Mouse (Mus musculus): Measurements from ENCODE around the gene Nmt1. TPM values are rescaled to one million over a fixed set of nuclear protein-coding genes. Genes with fewer than 3 reads are reported as not detected.
A peak's percentile ranks its signal among the peaks of the same experiment; 100 is the strongest.

Gene Nmt1
- polyA plus RNA-seq, 1 experiment from 2014 or later: 41.0 TPM

GRCm38 (mm10) chr11:103023974-103024373 is 4.0 kb upstream of the Nmt1 start:
- DNase-seq (ENCODE audit: low spot score): no peak
- Histone ChIP-seq H3K9ac (ENCODE audit: low read depth, low read length) (no peak overlapping the region), H3K27ac (ENCODE audit: low read depth, low read length) (no peak overlapping the region), H3K4me1 (replicated peaks; ENCODE audit: control insufficient read depth, insufficient read depth, low read length) (no peaks in the 10 kb centered on the region), H3K4me3 (ENCODE audit: low read depth, low read length) (no peak overlapping the region), H3K4me2 (replicated peaks; ENCODE audit: low read depth, low read length) (no peak overlapping the region), H3K36me3 (ENCODE audit: control insufficient read depth, insufficient read depth, low read length) (no peaks in the 10 kb centered on the region), H3K9me3 (ENCODE audit: control insufficient read depth, low read length) (no peaks in the 10 kb centered on the region), H3K27me3 (ENCODE audit: control insufficient read depth, insufficient read depth, low read length) (no peaks in the 10 kb centered on the region)
- no peak for ATAC-seq (ENCODE audit: low FRiP score)
- WGBS: 93% methylated on average over 3 of the region's 3 CpGs

- H3K9ac ChIP-seq (ENCODE audit: low read depth, low read length): no peak overlapping the region
- DNase-seq (ENCODE audit: low spot score): no peak
- H3K27ac ChIP-seq (ENCODE audit: low read depth, low read length): no peak overlapping the region
- H3K9me3 ChIP-seq (ENCODE audit: control insufficient read depth, low read length): no peaks in the 10 kb centered on the region
- no peak overlapping the region for H3K4me3 ChIP-seq (ENCODE audit: low read depth, low read length)
- no peaks in the 10 kb centered on the region for H3K27me3 ChIP-seq (ENCODE audit: control insufficient read depth, insufficient read depth, low read length)
- ATAC-seq (ENCODE audit: low FRiP score): no peak
- no peak overlapping the region for H3K4me2 ChIP-seq (replicated peaks; ENCODE audit: low read depth, low read length)
- WGBS: 94% methylated on average over 3 of the region's 3 CpGs
- no peaks in the 10 kb centered on the region for H3K4me1 ChIP-seq (replicated peaks; ENCODE audit: control insufficient read depth, insufficient read depth, low read length)
- no peaks in the 10 kb centered on the region for H3K36me3 ChIP-seq (ENCODE audit: control insufficient read depth, insufficient read depth, low read length)
These were observed 1.1 kb upstream of the Nmt1 start for GRCm38 (mm10) chr11:103026901-103027300.

GRCm38 (mm10) chr11:103027570-103028175 is 317 bp upstream of the Nmt1 start:
- 16% methylated on average over 8 of the region's 8 CpGs for WGBS
- Histone ChIP-seq H3K4me3 (ENCODE audit: low read depth, low read length) (peak overlapping the region; percentile 69), H3K4me1 (replicated peaks; ENCODE audit: control insufficient read depth, insufficient read depth, low read length) (no peaks in the 10 kb centered on the region), H3K9ac (ENCODE audit: low read depth, low read length) (peak overlapping the region; percentile 60), H3K36me3 (ENCODE audit: control insufficient read depth, insufficient read depth, low read length) (no peaks in the 10 kb centered on the region), H3K9me3 (ENCODE audit: control insufficient read depth, low read length) (no peaks in the 10 kb centered on the region), H3K27ac (ENCODE audit: low read depth, low read length) (0 out of 2 replicates have a peak overlapping the region, but pooled peaks have one; percentile 3), H3K4me2 (replicated peaks; ENCODE audit: low read depth, low read length) (peak overlapping the region; percentile 49), H3K27me3 (ENCODE audit: control insufficient read depth, insufficient read depth, low read length) (no peaks in the 10 kb centered on the region)
- no peak for DNase-seq (ENCODE audit: low spot score)
- ATAC-seq (ENCODE audit: low FRiP score): no peak; the same call in 1 of the 2 replicates

- H3K9ac ChIP-seq (ENCODE audit: low read depth, low read length): no peak overlapping the region
- H3K4me2 ChIP-seq (replicated peaks; ENCODE audit: low read depth, low read length): no peak overlapping the region
- ATAC-seq (ENCODE audit: low FRiP score) (no peak), DNase-seq (ENCODE audit: low spot score) (no peak)
- H3K4me3 ChIP-seq (ENCODE audit: low read depth, low read length): no peak overlapping the region
- H3K9me3 ChIP-seq (ENCODE audit: control insufficient read depth, low read length): no peaks in the 10 kb centered on the region
- H3K27me3 ChIP-seq (ENCODE audit: control insufficient read depth, insufficient read depth, low read length): no peaks in the 10 kb centered on the region
- no peaks in the 10 kb centered on the region for H3K4me1 ChIP-seq (replicated peaks; ENCODE audit: control insufficient read depth, insufficient read depth, low read length)
- 92% methylated on average over 3 of the region's 3 CpGs for WGBS
- H3K36me3 ChIP-seq (ENCODE audit: control insufficient read depth, insufficient read depth, low read length): no peaks in the 10 kb centered on the region
- H3K27ac ChIP-seq (ENCODE audit: low read depth, low read length): no peak overlapping the region
These were observed 5.0 kb downstream of the Nmt1 start for GRCm38 (mm10) chr11:103033030-103033429.

- Histone ChIP-seq H3K4me1 (replicated peaks; ENCODE audit: control insufficient read depth, insufficient read depth, low read length) (no peaks in the 10 kb centered on the region), H3K36me3 (ENCODE audit: control insufficient read depth, insufficient read depth, low read length) (no peaks in the 10 kb centered on the region), H3K27ac (ENCODE audit: low read depth, low read length) (no peak overlapping the region), H3K27me3 (ENCODE audit: control insufficient read depth, insufficient read depth, low read length) (no peaks in the 10 kb centered on the region), H3K4me2 (replicated peaks; ENCODE audit: low read depth, low read length) (no peak overlapping the region), H3K9ac (ENCODE audit: low read depth, low read length) (no peak overlapping the region), H3K9me3 (ENCODE audit: control insufficient read depth, low read length) (no peaks in the 10 kb centered on the region), H3K4me3 (ENCODE audit: low read depth, low read length) (no peak overlapping the region)
- DNase-seq (ENCODE audit: low spot score): no peak
- no peak for ATAC-seq (ENCODE audit: low FRiP score)
- 87% methylated on average over 6 of the region's 6 CpGs for WGBS
These were observed 7.0 kb downstream of the Nmt1 start for GRCm38 (mm10) chr11:103035007-103035406.

GRCm38 (mm10) chr11:103036881-103037465 is 9.0 kb downstream of the Nmt1 start:
- DNase-seq (ENCODE audit: low spot score): no peak
- no peaks in the 10 kb centered on the region for H3K4me1 ChIP-seq (replicated peaks; ENCODE audit: control insufficient read depth, insufficient read depth, low read length)
- ATAC-seq (ENCODE audit: low FRiP score): no peak
- no peak overlapping the region for H3K27ac ChIP-seq (ENCODE audit: low read depth, low read length)
- WGBS: 91% methylated on average over 8 of the region's 8 CpGs
- no peak overlapping the region for H3K4me3 ChIP-seq (ENCODE audit: low read depth, low read length)
- no peaks in the 10 kb centered on the region for H3K36me3 ChIP-seq (ENCODE audit: control insufficient read depth, insufficient read depth, low read length)
- no peak overlapping the region for H3K9ac ChIP-seq (ENCODE audit: low read depth, low read length)
- no peaks in the 10 kb centered on the region for H3K9me3 ChIP-seq (ENCODE audit: control insufficient read depth, low read length)
- no peak overlapping the region for H3K4me2 ChIP-seq (replicated peaks; ENCODE audit: low read depth, low read length)
- H3K27me3 ChIP-seq (ENCODE audit: control insufficient read depth, insufficient read depth, low read length): no peaks in the 10 kb centered on the region

- ATAC-seq (ENCODE audit: low FRiP score) (no peak), DNase-seq (ENCODE audit: low spot score) (no peak)
- Histone ChIP-seq H3K9me3 (ENCODE audit: control insufficient read depth, low read length) (no peaks in the 10 kb centered on the region), H3K36me3 (ENCODE audit: control insufficient read depth, insufficient read depth, low read length) (no peaks in the 10 kb centered on the region), H3K4me1 (replicated peaks; ENCODE audit: control insufficient read depth, insufficient read depth, low read length) (no peaks in the 10 kb centered on the region), H3K27ac (ENCODE audit: low read depth, low read length) (no peak overlapping the region), H3K27me3 (ENCODE audit: control insufficient read depth, insufficient read depth, low read length) (no peaks in the 10 kb centered on the region), H3K4me2 (replicated peaks; ENCODE audit: low read depth, low read length) (no peak overlapping the region), H3K4me3 (ENCODE audit: low read depth, low read length) (no peak overlapping the region), H3K9ac (ENCODE audit: low read depth, low read length) (no peak overlapping the region)
- WGBS: 87% methylated on average over 6 of the region's 6 CpGs
These were observed 10.0 kb downstream of the Nmt1 start for GRCm38 (mm10) chr11:103038037-103038436.

- WGBS: 79% methylated on average over 4 of the region's 4 CpGs
- Histone ChIP-seq H3K36me3 (ENCODE audit: control insufficient read depth, insufficient read depth, low read length) (0 out of 2 replicates have a peak, but pooled peaks cover 3% of the 10 kb centered on the region), H3K9me3 (ENCODE audit: control insufficient read depth, low read length) (no peaks in the 10 kb centered on the region), H3K4me2 (replicated peaks; ENCODE audit: low read depth, low read length) (no peak overlapping the region), H3K27me3 (ENCODE audit: control insufficient read depth, insufficient read depth, low read length) (no peaks in the 10 kb centered on the region), H3K27ac (ENCODE audit: low read depth, low read length) (no peak overlapping the region), H3K4me3 (ENCODE audit: low read depth, low read length) (no peak overlapping the region), H3K9ac (ENCODE audit: low read depth, low read length) (no peak overlapping the region), H3K4me1 (replicated peaks; ENCODE audit: control insufficient read depth, insufficient read depth, low read length) (no peaks in the 10 kb centered on the region)
- DNase-seq (ENCODE audit: low spot score) (no peak), ATAC-seq (ENCODE audit: low FRiP score) (no peak)
These were observed 14.8 kb downstream of the Nmt1 start for GRCm38 (mm10) chr11:103042828-103043227.

- Histone ChIP-seq H3K4me3 (ENCODE audit: low read depth, low read length) (no peak overlapping the region), H3K9ac (ENCODE audit: low read depth, low read length) (no peak overlapping the region), H3K27me3 (ENCODE audit: control insufficient read depth, insufficient read depth, low read length) (no peaks in the 10 kb centered on the region), H3K36me3 (ENCODE audit: control insufficient read depth, insufficient read depth, low read length) (0 out of 2 replicates have a peak, but pooled peaks cover 3% of the 10 kb centered on the region), H3K9me3 (ENCODE audit: control insufficient read depth, low read length) (no peaks in the 10 kb centered on the region), H3K27ac (ENCODE audit: low read depth, low read length) (no peak overlapping the region), H3K4me1 (replicated peaks; ENCODE audit: control insufficient read depth, insufficient read depth, low read length) (no peaks in the 10 kb centered on the region), H3K4me2 (replicated peaks; ENCODE audit: low read depth, low read length) (no peak overlapping the region)
- WGBS: 97% methylated on average over 3 of the region's 3 CpGs
- no peak for ATAC-seq (ENCODE audit: low FRiP score)
- no peak for DNase-seq (ENCODE audit: low spot score)
These were observed 16.0 kb downstream of the Nmt1 start for GRCm38 (mm10) chr11:103043982-103044381.

All from hindbrain, embryonic 11.5 days (tissue).